In the genomic region with DNA sequence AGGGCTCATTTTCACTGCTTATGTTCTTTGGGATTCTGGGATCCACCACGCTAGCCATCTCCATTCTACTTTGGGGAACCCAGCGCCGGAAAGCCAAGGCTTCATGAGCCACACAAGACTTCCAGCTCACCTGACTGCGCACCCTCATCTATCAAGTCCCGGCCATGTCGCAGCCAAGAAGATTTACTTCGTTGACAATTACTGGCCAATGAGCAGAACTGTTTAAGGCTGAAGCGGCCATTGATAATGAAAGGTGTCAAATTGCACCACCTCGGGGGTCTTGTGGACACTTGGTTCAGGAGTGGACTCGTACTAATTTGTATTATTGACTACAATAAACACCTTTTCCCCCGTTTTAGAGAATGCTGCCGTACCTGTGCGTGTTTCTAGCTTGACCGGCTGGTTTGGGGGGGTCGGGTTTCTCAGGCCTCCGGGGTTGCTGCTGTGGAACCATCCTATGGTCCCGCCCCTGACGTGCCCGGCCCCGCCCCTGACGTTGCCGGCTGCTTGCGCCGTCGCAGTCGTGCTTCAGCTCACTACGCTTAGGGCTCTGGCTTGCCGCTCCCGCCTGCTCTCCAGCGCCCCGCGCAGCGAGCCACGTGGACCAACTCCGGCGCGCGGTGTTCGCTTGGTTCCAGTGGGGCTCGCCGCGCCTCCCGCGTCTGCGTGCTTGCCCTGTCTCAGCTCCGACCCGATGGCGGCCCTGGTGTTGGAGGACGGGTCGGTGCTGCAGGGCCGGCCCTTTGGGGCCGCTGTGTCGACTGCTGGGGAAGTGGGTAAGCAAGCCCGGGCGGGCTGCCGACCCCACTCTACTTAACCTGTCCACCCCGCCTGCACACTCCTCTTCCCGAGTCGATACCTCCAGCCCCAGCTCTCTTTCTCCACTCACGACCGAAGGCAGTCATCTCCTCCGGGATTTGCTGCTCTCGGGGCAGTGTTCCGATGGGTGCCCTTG, we compare ENCODE assay signal across 8 mouse cellular contexts. TPM values are rescaled to one million over a fixed set of nuclear protein-coding genes. Genes with fewer than 3 reads are reported as not detected.
DNase-seq lines count a peak whose midpoint lies in the region; ATAC-seq and TF ChIP-seq lines count a peak whose summit lies in the region.

A gene (plus strand): TSS at position 520 of the 955 bp plus-strand sequence.

- H3K4me1 ChIP-seq in forebrain, embryonic 10.5 days, result peaks cover 42% of the 10 kb centered on the region
- H3K4me1 ChIP-seq in heart, embryonic 15.5 days (replicated peaks), result peaks cover 17% of the 10 kb centered on the region
- H3K4me1 ChIP-seq in liver, embryonic 14.5 days (replicated peaks; ENCODE audit: control insufficient read depth in 2 of 2, insufficient read depth in 2 of 2, low read length in 1 of 2), result peaks cover 10 to 12% of the 10 kb centered on the region in 2 experiments
- H3K4me1 ChIP-seq in neural tube, embryonic 11.5 days (ENCODE audit: control insufficient read depth, insufficient read depth, low read length), result peaks cover 10% of the 10 kb centered on the region
- no peaks in the 10 kb centered on the region for H3K4me1 ChIP-seq in stomach, postnatal 0 days (replicated peaks; ENCODE audit: control insufficient read depth, insufficient read depth)

- under 1% methylated on average over 64 of the region's 64 CpGs for WGBS in forebrain, embryonic 10.5 days
- under 1% methylated on average over 64 of the region's 64 CpGs for WGBS in heart, embryonic 15.5 days
- WGBS in liver, embryonic 14.5 days (ENCODE audit: insufficient replicate concordance), result 2% methylated on average over 64 of the region's 64 CpGs
- WGBS in neural tube, embryonic 11.5 days, result under 1% methylated on average over 64 of the region's 64 CpGs
- WGBS in stomach, postnatal 0 days, result under 1% methylated on average over 63 of the region's 64 CpGs

- peak within 1 kb of the TSS; percentile 73 for H3K4me3 ChIP-seq in forebrain, embryonic 10.5 days
- H3K4me3 ChIP-seq in heart, embryonic 15.5 days, result peak within 1 kb of the TSS; percentile 60
- peak within 1 kb of the TSS; percentile 76 to 77 for H3K4me3 ChIP-seq in liver, embryonic 14.5 days (ENCODE audit: insufficient read depth in 1 of 2, low read depth in 2 of 2, low read length in 2 of 2)
- H3K4me3 ChIP-seq in neural tube, embryonic 11.5 days (ENCODE audit: low read depth, low read length), result peak within 1 kb of the TSS; percentile 67
- peak within 1 kb of the TSS; percentile 60 for H3K4me3 ChIP-seq in stomach, postnatal 0 days (ENCODE audit: low read depth, low read length)

- DNase-seq in c-Kit-negative CD71-positive TER-119-positive erythroid progenitor cells, embryonic 14.5 days (ENCODE audit: low read depth, low spot score), result peak; percentile 81
- peak; percentile 95 for DNase-seq in forebrain, embryonic 10.5 days (ENCODE audit: extremely low spot score, low spot score)
- DNase-seq in kidney, postnatal 25 days, result peak; percentile 95 to 96
- peak; percentile 78 to 84 (median 83) for DNase-seq in liver, embryonic 14.5 days (ENCODE audit: low read depth in 3 of 3, low spot score in 3 of 3)
- peak; percentile 95 for DNase-seq in neural tube, embryonic 11.5 days (ENCODE audit: low spot score)
- DNase-seq in stomach, postnatal 0 days (ENCODE audit: low spot score), result peak; percentile 96

- H3K27me3 ChIP-seq in forebrain, embryonic 10.5 days (ENCODE audit: poor library complexity, severe bottlenecking), result no peaks in the 10 kb centered on the region
- H3K27me3 ChIP-seq in heart, embryonic 15.5 days, result no peaks in the 10 kb centered on the region
- H3K27me3 ChIP-seq in liver, embryonic 14.5 days (ENCODE audit: control insufficient read depth, insufficient read depth, low read length), result no peaks in the 10 kb centered on the region
- H3K27me3 ChIP-seq in neural tube, embryonic 11.5 days (ENCODE audit: control insufficient read depth, insufficient read depth, low read length), result no peaks in the 10 kb centered on the region
- H3K27me3 ChIP-seq in stomach, postnatal 0 days (ENCODE audit: control insufficient read depth, insufficient read depth, low read length), result no peaks in the 10 kb centered on the region

- H3K36me3 ChIP-seq in forebrain, embryonic 10.5 days (replicated peaks), result peaks cover 41% of the 10 kb centered on the region
- H3K36me3 ChIP-seq in heart, embryonic 15.5 days, result peaks cover 25% of the 10 kb centered on the region; the same call in 1 of the 2 replicates
- H3K36me3 ChIP-seq in liver, embryonic 14.5 days (replicated peaks; ENCODE audit: control insufficient read depth, insufficient read depth, low read depth), result peaks cover 7% of the 10 kb centered on the region; the same call in 1 of the 2 replicates
- peaks cover 2% of the 10 kb centered on the region; the same call in 1 of the 2 replicates for H3K36me3 ChIP-seq in neural tube, embryonic 11.5 days (ENCODE audit: control insufficient read depth, insufficient read depth, low read length)
- H3K36me3 ChIP-seq in stomach, postnatal 0 days (ENCODE audit: control insufficient read depth, insufficient read depth, low read length), result peaks cover 5% of the 10 kb centered on the region; the same call in 1 of the 2 replicates

- TF ChIP-seq CTCF in liver, embryonic 14.5 days (IDR thresholded peaks at IDR 0.05; ENCODE audit: low read depth), result peak; percentile 37
- TF ChIP-seq CTCF in stomach, postnatal 0 days (IDR thresholded peaks at IDR 0.05; ENCODE audit: low read depth), result peak; percentile 60

- H3K9ac ChIP-seq in heart, embryonic 15.5 days, result peak within 1 kb of the TSS; percentile 68
- H3K9ac ChIP-seq in liver, embryonic 14.5 days (replicated peaks), result peak within 1 kb of the TSS; percentile 72
- H3K9ac ChIP-seq in neural tube, embryonic 11.5 days (ENCODE audit: low read length), result peak within 1 kb of the TSS; percentile 85
- H3K9ac ChIP-seq in stomach, postnatal 0 days (ENCODE audit: low read length), result peak within 1 kb of the TSS; percentile 69

- H3K9me3 ChIP-seq in forebrain, embryonic 10.5 days, result no peaks in the 10 kb centered on the region
- no peaks in the 10 kb centered on the region for H3K9me3 ChIP-seq in heart, embryonic 15.5 days (replicated peaks)
- no peaks in the 10 kb centered on the region for H3K9me3 ChIP-seq in liver, embryonic 14.5 days (ENCODE audit: control insufficient read depth, low read length)
- no peaks in the 10 kb centered on the region for H3K9me3 ChIP-seq in neural tube, embryonic 11.5 days (ENCODE audit: control insufficient read depth, low read length)
- no peaks in the 10 kb centered on the region for H3K9me3 ChIP-seq in stomach, postnatal 0 days (ENCODE audit: control insufficient read depth, low read length)

- peak; percentile 98 for ATAC-seq in CD4-positive, CD25-positive, alpha-beta regulatory T cell, adult 4 months
- peak; percentile 96 for ATAC-seq in heart, embryonic 15.5 days (replicated peaks; ENCODE audit: insufficient number of reproducible peaks, insufficient read depth, low FRiP score, low read depth)
- ATAC-seq in liver, embryonic 14.5 days (ENCODE audit: insufficient read depth), result peak; percentile 98
- ATAC-seq in neural tube, embryonic 11.5 days (ENCODE audit: insufficient read depth, low FRiP score, low TSS enrichment), result peak; percentile 97
- peak; percentile 96 for ATAC-seq in stomach, postnatal 0 days (ENCODE audit: low FRiP score, low TSS enrichment)

- H3K27ac ChIP-seq in forebrain, embryonic 10.5 days, result peak within 1 kb of the TSS; percentile 93
- H3K27ac ChIP-seq in heart, embryonic 15.5 days, result peak within 1 kb of the TSS; percentile 63
- H3K27ac ChIP-seq in liver, embryonic 14.5 days, result peak within 1 kb of the TSS; percentile 58; the same call in 1 of the 2 replicates
- H3K27ac ChIP-seq in neural tube, embryonic 11.5 days (ENCODE audit: low read depth, low read length), result peak within 1 kb of the TSS; percentile 49
- H3K27ac ChIP-seq in stomach, postnatal 0 days (replicated peaks), result peak within 1 kb of the TSS; percentile 58

- TF ChIP-seq EP300 in liver, embryonic 14.5 days (IDR thresholded peaks at IDR 0.05; ENCODE audit: low read depth), result no peak
- no peak for TF ChIP-seq EP300 in stomach, postnatal 0 days (optimal IDR thresholded peaks at IDR 0.05)

- peak within 1 kb of the TSS; percentile 96 for H3K4me2 ChIP-seq in heart, embryonic 15.5 days
- peak within 1 kb of the TSS; percentile 96 for H3K4me2 ChIP-seq in liver, embryonic 14.5 days (ENCODE audit: low read depth)
- H3K4me2 ChIP-seq in neural tube, embryonic 11.5 days (ENCODE audit: low read depth), result peak within 1 kb of the TSS; percentile 90
- peak within 1 kb of the TSS; percentile 98 for H3K4me2 ChIP-seq in stomach, postnatal 0 days (replicated peaks; ENCODE audit: low read depth)

RNA-seq across cellular contexts. Expression of the gene that starts here (rescaled TPM):
- 10 to 100 TPM in 1 of 2 experiments, 1 to 10 TPM in 1; 7.7 to 14.0 TPM for polyA plus RNA-seq in CD4-positive, CD25-positive, alpha-beta regulatory T cell, adult 4 months (2017; shearing (Covaris generic))
- polyA plus RNA-seq in forebrain, embryonic 10.5 days (2016; fragmentation: Nextera tagmentation; extraction: Ambion mirVana), result 76.4 and 79.3 TPM in 2 replicates
- 11.0 and 19.0 TPM in 2 replicates for polyA plus RNA-seq in heart, embryonic 15.5 days (2015; fragmentation: Nextera tagmentation; extraction: Ambion mirVana)
- polyA plus RNA-seq in liver, embryonic 14.5 days (2012; rRNA removed), result 18.2 and 20.4 TPM in 2 replicates
- 14.0 and 15.8 TPM in 2 replicates for polyA plus RNA-seq in liver, embryonic 14.5 days (2014; fragmentation: Nextera tagmentation; extraction: Ambion mirVana)
- 27.9 and 28.2 TPM in 2 replicates for polyA plus RNA-seq in neural tube, embryonic 11.5 days (2014; fragmentation: Nextera tagmentation; extraction: Ambion mirVana)
- polyA plus RNA-seq in stomach, postnatal 0 days (2015; fragmentation: Nextera tagmentation; extraction: Ambion mirVana), result 4.9 and 6.1 TPM in 2 replicates

Comparison
In these comparisons a context has a peak if more than half of its experiments do, and no peak if none do; other contexts are left out.
1. Peak in every context shown above with its lines: DNase-seq, ATAC-seq, H3K4me3 ChIP-seq and H3K27ac ChIP-seq.